Mouse (Mus musculus): Measurements from ENCODE around the gene Angptl8.

GRCm38 (mm10) chr9:21811170-21811569 lies 24.1 kb upstream of the Angptl8 start:
- TF ChIP-seq POLR2A (IDR thresholded peaks at IDR 0.05; ENCODE audit: borderline replicate concordance, extremely low read depth, insufficient read depth, insufficient read length, poor library complexity, severe bottlenecking) (no peak), CTCF (IDR thresholded peaks at IDR 0.05; ENCODE audit: borderline replicate concordance, extremely low read depth, insufficient read depth, insufficient read length) (no peak)

Data from brain, embryonic 14.5 days (tissue).